Mouse (Mus musculus) embryonic facial prominence, embryonic 13.5 days (tissue): ENCODE results near the gene Nck1. TPM values are rescaled to one million over a fixed set of nuclear protein-coding genes. Genes with fewer than 3 reads are reported as not detected.

ENCODE experiments used
- ATAC-seq: fragments of 200-750 bp; cut with Nextera tagmentation; 2 replicates; pipeline ENCODE4 v1.8.0; 2017; ENCODE audit warnings: low read depth; ENCODE audit not compliant: insufficient number of reproducible peaks, insufficient read depth, low FRiP score, low TSS enrichment
- H3K27ac ChIP-seq: fragments of 300-500 bp; sonication (generic); 2 replicates; pipeline ENCODE4 v1.5.1; 2015; ENCODE audit warnings: moderate library complexity, mild to moderate bottlenecking, inconsistent platforms
- H3K27me3 ChIP-seq: fragments of 300-500 bp; sonication (generic); 2 replicates; pipeline ENCODE4 v1.6.1; 2015; ENCODE audit warnings: mild to moderate bottlenecking, inconsistent platforms
- H3K36me3 ChIP-seq: fragments of 300-500 bp; sonication (generic); 2 replicates; pipeline ENCODE4 v1.6.1; 2015; ENCODE audit warnings: mild to moderate bottlenecking, inconsistent platforms
- H3K4me1 ChIP-seq: fragments of 300-500 bp; sonication (generic); 2 replicates; pipeline ENCODE4 v1.6.1; 2015; ENCODE audit warnings: inconsistent platforms
- H3K4me2 ChIP-seq: fragments of 300-500 bp; sonication (generic); 2 replicates; pipeline ENCODE4 v1.6.1; 2015; ENCODE audit warnings: moderate library complexity, mild to moderate bottlenecking, inconsistent platforms
- H3K4me3 ChIP-seq: fragments of 300-500 bp; sonication (generic); 2 replicates; pipeline ENCODE4 v1.5.1; 2015; ENCODE audit warnings: mild to moderate bottlenecking, inconsistent platforms
- H3K9ac ChIP-seq: fragments of 300-500 bp; sonication (generic); 2 replicates; pipeline ENCODE4 v1.6.1; 2015; ENCODE audit warnings: mild to moderate bottlenecking, inconsistent platforms
- H3K9me3 ChIP-seq: fragments of 300-500 bp; sonication (generic); 2 replicates; pipeline ENCODE4 v1.6.1; 2016; ENCODE audit warnings: inconsistent platforms
- WGBS: fragments of 180-500 bp; shearing (Covaris S2); methylation state at CpG from one replicate; pipeline ENCODE4 v1.1.7; 2015; ENCODE audit warnings: mixed read lengths; 5-methylcytosine and 5-hydroxymethylcytosine counted together
- polyA plus RNA-seq: library from polyadenylated mRNA; unstranded; fragments of >200 nt; fragmentation: Nextera tagmentation; extraction: Ambion mirVana; gene quantifications from 2 replicates; pipeline ENCODE4 v1.2.1, GENCODE M21; 2015

Gene Nck1
- polyA plus RNA-seq, 1 experiment from 2014 or later, result 70.1 TPM

DNA sequence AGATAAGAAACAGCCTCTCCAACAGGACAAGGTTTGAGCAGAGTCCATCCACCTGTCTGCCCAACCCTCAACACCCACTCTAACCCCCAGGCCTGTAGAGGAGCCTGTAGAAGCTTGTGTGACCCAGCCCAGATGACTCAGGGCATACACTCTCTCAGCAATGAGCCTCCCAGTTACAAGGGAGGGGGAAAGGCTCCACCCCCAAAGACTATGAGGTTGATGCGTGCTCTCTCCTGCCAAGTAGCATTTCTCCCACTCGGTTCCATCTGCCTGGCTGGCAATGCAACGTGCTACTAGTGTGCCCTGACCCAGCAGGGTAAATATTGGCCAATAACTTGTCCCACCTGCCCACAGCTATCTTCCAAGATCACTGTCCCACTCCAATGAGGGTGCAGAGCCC lies 79.2 kb downstream of the Nck1 start:
- 81% methylated on average over 3 of the region's 3 CpGs for WGBS
- H3K4me1 ChIP-seq, result no peaks in the 10 kb centered on the region
- H3K9me3 ChIP-seq, result no peaks in the 10 kb centered on the region
- H3K4me2 ChIP-seq, result no peak overlapping the region
- no peaks in the 10 kb centered on the region; the same call in none of the 2 replicates for H3K36me3 ChIP-seq
- no peak overlapping the region for H3K27ac ChIP-seq
- no peak overlapping the region for H3K9ac ChIP-seq
- no peaks in the 10 kb centered on the region for H3K27me3 ChIP-seq
- H3K4me3 ChIP-seq, result no peak overlapping the region
- ATAC-seq, result no peak

DNA sequence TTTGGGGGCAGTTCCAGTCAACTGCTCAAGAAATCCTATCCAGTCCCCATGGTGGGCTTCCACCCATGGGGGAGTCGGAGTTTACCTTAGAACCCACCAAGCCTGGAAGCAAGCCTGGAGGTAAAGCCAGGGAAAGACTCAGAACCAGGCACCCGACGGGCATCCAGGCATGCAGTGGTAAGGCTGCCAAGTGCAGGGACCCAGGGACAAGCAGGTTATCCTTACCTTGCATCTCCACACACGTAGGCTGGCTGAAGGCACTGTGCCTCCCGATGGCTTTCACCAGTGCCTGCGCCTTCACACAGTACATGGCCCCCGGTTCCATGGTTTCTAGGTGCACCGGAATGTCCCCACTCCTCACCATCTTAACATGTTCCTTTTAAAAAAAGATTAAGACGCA lies 79.9 kb downstream of the Nck1 start:
- H3K27me3 ChIP-seq, result no peaks in the 10 kb centered on the region
- no peaks in the 10 kb centered on the region; the same call in none of the 2 replicates for H3K36me3 ChIP-seq
- no peaks in the 10 kb centered on the region for H3K9me3 ChIP-seq
- no peak overlapping the region for H3K4me3 ChIP-seq
- no peak overlapping the region for H3K9ac ChIP-seq
- no peaks in the 10 kb centered on the region for H3K4me1 ChIP-seq
- 91% methylated on average over 9 of the region's 9 CpGs for WGBS
- ATAC-seq, result no peak
- no peak overlapping the region for H3K27ac ChIP-seq
- no peak overlapping the region for H3K4me2 ChIP-seq

DNA sequence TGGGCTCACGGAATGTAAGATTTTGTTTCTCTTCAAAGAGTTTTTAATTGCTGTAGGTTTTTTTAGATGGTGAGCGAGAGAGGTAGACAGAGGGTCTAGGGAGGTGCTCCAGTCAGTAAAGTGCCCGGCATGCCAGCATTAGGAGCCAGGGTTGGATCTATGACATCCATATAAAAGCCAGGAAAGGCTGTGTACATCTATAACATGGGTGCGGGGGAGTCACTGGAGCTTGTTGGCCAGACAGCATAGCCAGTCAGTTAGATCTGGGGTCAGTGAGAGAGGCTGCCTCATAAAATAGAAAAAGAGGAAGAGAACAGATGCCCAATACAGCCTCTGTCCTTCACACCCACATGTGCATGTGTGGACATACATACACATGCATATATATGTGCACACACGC lies 80.6 kb downstream of the Nck1 start:
- Histone ChIP-seq H3K27me3 (no peaks in the 10 kb centered on the region), H3K27ac (no peak overlapping the region), H3K36me3 (peaks cover 3% of the 10 kb centered on the region), H3K4me1 (no peaks in the 10 kb centered on the region), H3K4me3 (no peak overlapping the region), H3K4me2 (no peak overlapping the region), H3K9ac (no peak overlapping the region), H3K9me3 (no peaks in the 10 kb centered on the region)
- WGBS, result 95% methylated on average over 5 of the region's 5 CpGs
- no peak for ATAC-seq

DNA sequence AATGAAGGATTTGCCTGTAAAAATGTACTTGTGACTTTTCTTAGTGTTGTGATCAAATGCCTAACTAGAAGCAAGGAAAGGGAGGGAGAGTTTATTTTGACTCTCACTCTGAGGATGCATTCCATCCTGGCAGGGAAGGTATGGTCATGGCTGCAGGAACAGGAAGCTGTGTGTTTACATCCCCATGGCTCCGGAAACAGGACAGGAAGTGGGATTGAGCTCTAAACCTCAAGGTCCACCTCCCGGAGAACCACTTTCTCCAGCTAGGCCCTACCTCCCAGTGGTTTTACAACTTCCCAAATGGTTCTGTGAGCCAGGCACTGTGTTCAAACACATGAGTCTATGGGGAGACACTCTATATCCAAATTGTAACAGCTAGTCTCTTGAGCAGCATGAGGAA lies 82.2 kb downstream of the Nck1 start:
- no peaks in the 10 kb centered on the region for H3K27me3 ChIP-seq
- H3K27ac ChIP-seq, result no peak overlapping the region
- no peaks in the 10 kb centered on the region for H3K4me1 ChIP-seq
- no peaks in the 10 kb centered on the region for H3K9me3 ChIP-seq
- no peak overlapping the region for H3K4me3 ChIP-seq
- peaks cover 4% of the 10 kb centered on the region for H3K36me3 ChIP-seq
- ATAC-seq, result no peak
- 64% methylated on average over 2 of the region's 2 CpGs for WGBS
- H3K4me2 ChIP-seq, result no peak overlapping the region
- H3K9ac ChIP-seq, result no peak overlapping the region

DNA sequence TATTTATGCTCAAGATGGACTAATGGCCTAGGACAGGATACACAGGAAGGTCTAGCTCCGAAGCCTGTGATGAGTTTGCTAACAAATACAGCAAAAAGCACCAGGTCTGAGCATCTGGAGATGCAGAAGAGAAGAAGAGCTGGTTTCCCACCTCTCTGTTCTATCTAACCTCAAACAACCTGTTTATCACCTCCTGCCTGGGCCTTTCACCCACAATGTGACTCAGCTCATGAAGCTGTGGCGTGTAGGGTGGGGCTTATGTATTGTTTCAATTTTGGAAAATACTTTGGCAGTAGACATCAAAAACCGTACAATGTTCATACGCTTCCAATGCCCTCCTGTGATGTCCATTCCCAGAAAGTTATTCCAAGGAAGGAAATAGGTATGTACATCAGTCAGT lies 83.8 kb downstream of the Nck1 start:
- Histone ChIP-seq H3K36me3 (peaks cover 4% of the 10 kb centered on the region), H3K4me2 (no peak overlapping the region), H3K4me3 (no peak overlapping the region), H3K9ac (no peak overlapping the region), H3K27me3 (no peaks in the 10 kb centered on the region), H3K27ac (no peak overlapping the region), H3K9me3 (no peaks in the 10 kb centered on the region), H3K4me1 (no peaks in the 10 kb centered on the region)
- WGBS, result 91% methylated on average over 4 of the region's 4 CpGs
- ATAC-seq, result no peak

DNA sequence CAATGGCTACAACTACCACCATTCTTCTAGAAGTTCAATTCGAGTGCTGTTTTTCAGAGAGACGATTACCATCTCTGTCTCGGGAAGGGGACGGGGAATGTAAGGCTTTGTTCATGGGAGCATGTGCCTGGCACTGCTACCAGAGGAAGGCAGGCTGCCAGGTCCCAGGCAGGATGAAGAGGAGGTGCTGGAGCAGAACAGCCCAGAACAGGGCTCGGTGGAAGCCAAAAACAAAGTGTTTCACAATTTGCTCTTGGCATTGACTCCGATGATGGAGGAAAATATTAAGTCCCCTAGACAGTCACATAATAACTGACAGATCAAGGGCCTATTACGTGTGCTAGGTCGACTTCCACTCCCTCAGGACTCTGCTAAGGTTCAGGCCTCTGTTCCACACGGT lies 84.3 kb downstream of the Nck1 start:
- no peaks in the 10 kb centered on the region for H3K4me1 ChIP-seq
- WGBS, result 82% methylated on average over 9 of the region's 9 CpGs
- no peaks in the 10 kb centered on the region for H3K9me3 ChIP-seq
- no peak overlapping the region for H3K9ac ChIP-seq
- H3K27me3 ChIP-seq, result no peaks in the 10 kb centered on the region
- no peak overlapping the region for H3K4me2 ChIP-seq
- no peak overlapping the region for H3K4me3 ChIP-seq
- H3K27ac ChIP-seq, result no peak overlapping the region
- H3K36me3 ChIP-seq, result peaks cover 4% of the 10 kb centered on the region
- no peak for ATAC-seq

DNA sequence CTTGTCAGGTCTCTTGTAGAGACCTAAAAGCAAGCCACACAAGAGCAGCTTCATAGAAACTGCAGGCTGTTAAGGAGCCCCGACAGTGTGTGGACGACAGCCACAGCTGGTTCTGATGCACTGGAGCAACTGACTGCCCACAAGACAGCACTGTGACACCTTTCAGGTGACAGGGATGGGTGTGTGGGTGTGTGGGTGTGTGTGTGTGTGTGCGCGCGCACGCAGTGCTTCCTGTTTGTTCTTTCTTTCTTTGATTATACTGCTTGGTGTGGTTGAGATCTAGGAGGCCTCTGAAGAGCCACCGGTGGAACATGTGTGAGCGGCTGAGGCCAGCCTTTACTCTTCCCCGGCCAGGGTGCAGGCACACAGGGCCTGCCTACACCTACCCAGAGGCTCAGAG lies 85.7 kb downstream of the Nck1 start:
- Histone ChIP-seq H3K27ac (no peak overlapping the region), H3K4me1 (no peaks in the 10 kb centered on the region), H3K27me3 (no peaks in the 10 kb centered on the region), H3K4me2 (no peak overlapping the region), H3K9ac (no peak overlapping the region), H3K9me3 (no peaks in the 10 kb centered on the region), H3K36me3 (peaks cover 4% of the 10 kb centered on the region; the same call in 1 of the 2 replicates), H3K4me3 (no peak overlapping the region)
- ATAC-seq, result no peak
- 96% methylated on average over 9 of the region's 9 CpGs for WGBS

DNA sequence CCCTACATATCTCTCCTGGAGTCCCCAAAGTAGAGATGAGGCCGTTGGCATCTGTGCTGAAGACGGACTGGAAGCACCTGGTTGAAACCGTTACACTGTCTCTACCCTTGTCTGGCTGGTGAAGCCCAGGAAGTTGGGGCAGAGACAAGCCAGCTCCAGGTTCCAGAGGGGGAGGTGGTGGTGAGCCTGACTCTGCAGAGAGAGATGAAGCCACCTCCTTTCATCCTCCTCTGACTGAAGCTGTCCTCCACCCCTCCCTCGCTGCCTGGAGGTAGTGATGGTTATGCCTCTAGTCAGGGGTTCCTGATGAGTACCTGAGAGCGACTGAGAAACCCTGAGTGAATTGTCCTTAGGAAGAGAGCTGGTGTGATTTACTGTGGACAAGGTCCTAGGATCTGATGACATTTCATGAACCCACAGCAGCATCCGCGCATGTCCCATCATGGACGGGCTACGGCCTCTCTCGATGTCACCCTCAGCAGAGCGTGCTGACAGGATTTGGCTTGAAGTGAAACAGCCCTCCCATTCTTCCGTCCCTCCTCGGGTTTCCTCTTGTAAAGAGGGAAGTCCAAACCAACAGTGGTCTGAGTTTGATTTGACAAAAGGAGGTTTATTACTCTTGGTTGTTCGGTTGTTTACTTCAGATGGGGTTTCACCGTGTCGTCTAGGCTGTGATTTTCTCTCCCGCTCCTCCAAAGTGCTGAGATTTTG lies 87.8 kb downstream of the Nck1 start:
- H3K36me3 ChIP-seq, result peaks cover 4% of the 10 kb centered on the region; the same call in 1 of the 2 replicates
- H3K27me3 ChIP-seq, result no peaks in the 10 kb centered on the region
- 71% methylated on average over 17 of the region's 17 CpGs for WGBS
- no peak overlapping the region for H3K9ac ChIP-seq
- no peaks in the 10 kb centered on the region for H3K9me3 ChIP-seq
- no peak for ATAC-seq
- 0 out of 2 replicates have a peak, but pooled peaks cover 3% of the 10 kb centered on the region for H3K4me1 ChIP-seq
- no peak overlapping the region for H3K27ac ChIP-seq
- no peak overlapping the region for H3K4me2 ChIP-seq
- no peak overlapping the region for H3K4me3 ChIP-seq

DNA sequence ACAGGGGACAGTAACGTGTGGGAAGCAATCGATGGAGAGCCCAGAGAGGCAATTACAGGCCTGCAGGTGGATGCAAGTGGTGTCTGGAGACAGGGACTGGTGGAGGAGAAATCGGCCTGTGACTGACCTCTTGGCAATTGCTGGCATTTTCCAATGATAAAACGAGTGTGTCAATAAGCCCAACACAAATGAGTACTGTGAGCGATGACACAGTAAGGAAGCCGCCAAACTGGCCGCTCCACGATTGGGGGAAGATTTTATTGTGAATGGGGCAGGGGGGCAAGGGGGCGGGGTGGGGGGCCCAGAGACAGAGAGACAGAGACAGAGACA lies 91.3 kb downstream of the Nck1 start:
- H3K9me3 ChIP-seq, result no peaks in the 10 kb centered on the region
- peak overlapping the region; percentile 42 for H3K4me3 ChIP-seq
- ATAC-seq, result no peak
- H3K9ac ChIP-seq, result peak overlapping the region; percentile 61; the same call in 1 of the 2 replicates
- WGBS, result 22% methylated on average over 9 of the region's 9 CpGs
- no peak overlapping the region for H3K27ac ChIP-seq
- H3K4me2 ChIP-seq, result peak overlapping the region; percentile 70
- no peaks in the 10 kb centered on the region for H3K27me3 ChIP-seq
- H3K36me3 ChIP-seq, result no peaks in the 10 kb centered on the region
- H3K4me1 ChIP-seq, result 0 out of 2 replicates have a peak, but pooled peaks cover 3% of the 10 kb centered on the region

DNA sequence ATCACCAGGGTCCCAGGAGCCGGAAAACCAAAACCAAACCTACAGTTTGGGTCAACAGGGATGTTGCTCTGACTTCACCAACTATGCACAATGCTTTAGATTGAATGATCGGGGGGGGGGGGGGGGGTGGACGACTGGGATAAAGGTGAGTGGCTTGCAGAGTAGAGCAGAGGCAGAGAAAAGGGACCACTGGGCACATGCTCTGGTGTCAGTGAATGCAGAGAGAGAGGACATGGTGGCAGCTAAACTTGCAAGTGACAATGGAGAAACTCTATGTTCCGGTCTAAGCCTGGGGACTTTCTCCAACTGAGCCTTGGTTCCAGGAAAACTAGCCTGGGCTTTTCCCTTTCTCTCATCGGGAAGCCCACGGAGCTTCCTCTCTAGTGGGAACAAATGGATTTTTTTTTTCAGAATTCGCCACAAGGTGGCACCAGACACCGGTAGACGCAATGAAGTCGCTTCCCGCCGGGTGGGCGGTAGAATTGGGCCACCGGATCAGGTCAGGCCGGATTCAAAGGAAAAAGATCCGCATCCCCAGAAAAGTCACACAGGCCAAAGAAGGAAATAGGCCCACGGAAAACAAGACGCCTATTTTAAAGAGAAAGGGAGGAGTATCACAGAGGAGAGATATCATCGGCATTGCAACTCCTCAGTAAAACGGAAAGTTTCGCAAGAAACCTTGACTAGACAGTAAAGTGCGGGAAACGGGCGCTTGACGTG lies 91.8 kb downstream of the Nck1 start:
- Histone ChIP-seq H3K4me2 (peak overlapping the region; percentile 70), H3K4me1 (0 out of 2 replicates have a peak, but pooled peaks cover 3% of the 10 kb centered on the region), H3K9me3 (no peaks in the 10 kb centered on the region), H3K27ac (no peak overlapping the region), H3K27me3 (no peaks in the 10 kb centered on the region), H3K4me3 (peak overlapping the region; percentile 42), H3K9ac (peak overlapping the region; percentile 61; the same call in 1 of the 2 replicates), H3K36me3 (no peaks in the 10 kb centered on the region)
- WGBS, result 8% methylated on average over 24 of the region's 25 CpGs
- ATAC-seq, result no peak

DNA sequence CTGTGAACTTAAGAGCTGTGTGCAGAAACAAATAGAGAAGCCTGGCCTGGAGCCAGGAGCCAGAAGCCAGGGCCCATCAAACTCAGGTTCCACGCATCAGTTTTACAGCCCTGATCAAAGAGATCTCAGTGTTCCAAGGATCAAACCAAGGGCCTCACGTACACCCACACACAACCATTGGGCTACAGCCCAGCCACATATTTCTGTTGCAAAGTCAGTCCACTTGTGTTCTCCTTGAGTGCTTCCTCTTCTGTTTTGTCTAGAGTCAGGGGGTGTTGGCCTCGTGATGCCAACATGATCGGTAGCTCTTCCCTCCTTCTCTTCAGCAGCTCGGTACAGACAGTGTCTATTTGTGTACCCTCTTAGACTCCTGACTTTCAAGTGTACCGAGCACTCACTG lies 93.5 kb downstream of the Nck1 start:
- Histone ChIP-seq H3K4me1 (0 out of 2 replicates have a peak, but pooled peaks cover 3% of the 10 kb centered on the region), H3K9ac (no peak overlapping the region), H3K4me3 (no peak overlapping the region), H3K9me3 (no peaks in the 10 kb centered on the region), H3K4me2 (no peak overlapping the region), H3K36me3 (no peaks in the 10 kb centered on the region), H3K27me3 (peaks cover 12% of the 10 kb centered on the region), H3K27ac (no peak overlapping the region)
- WGBS, result 66% methylated on average over 6 of the region's 6 CpGs
- no peak for ATAC-seq
